Mouse (Mus musculus) heart, adult 9 months (tissue): ENCODE measurements around the gene Fam186b.

Source experiments
- DNase-seq, 2 experiments: peaks; one replicate each; pipeline ENCODE4 v3.0.0; 2022; ENCODE audit warnings: low spot score in 2 of 2

Fam186b gene

DNA sequence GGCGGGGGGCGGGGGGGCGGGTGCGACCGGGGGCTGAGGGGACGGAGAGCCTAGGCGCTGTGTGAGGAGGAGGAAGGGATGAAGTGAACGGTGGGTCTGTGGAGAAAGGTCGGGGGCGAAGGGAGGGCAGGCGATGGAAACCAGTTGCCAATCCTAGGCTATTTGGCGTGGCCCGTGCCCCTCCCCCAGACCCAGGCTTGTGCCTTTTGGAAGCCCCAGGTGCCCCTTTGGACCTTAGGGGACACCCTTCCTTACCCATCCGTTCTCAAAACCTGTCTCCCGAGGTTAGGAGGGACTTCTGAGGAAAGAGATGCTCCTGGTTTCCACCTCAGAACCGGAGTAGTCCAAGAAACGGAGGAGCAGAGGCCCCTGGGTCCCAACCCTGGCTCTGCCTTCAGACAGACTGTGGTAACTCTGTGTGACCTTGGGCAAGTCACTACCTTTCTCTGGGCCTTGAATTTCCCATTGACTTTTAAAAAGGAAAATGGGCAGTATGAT is at the start of gene Fam186b:
TSS of gene Fam186b (minus strand) at position 405 of the 498 bp plus-strand sequence.
- DNase-seq = peak in 1 of 2 experiments; percentile 45

DNA sequence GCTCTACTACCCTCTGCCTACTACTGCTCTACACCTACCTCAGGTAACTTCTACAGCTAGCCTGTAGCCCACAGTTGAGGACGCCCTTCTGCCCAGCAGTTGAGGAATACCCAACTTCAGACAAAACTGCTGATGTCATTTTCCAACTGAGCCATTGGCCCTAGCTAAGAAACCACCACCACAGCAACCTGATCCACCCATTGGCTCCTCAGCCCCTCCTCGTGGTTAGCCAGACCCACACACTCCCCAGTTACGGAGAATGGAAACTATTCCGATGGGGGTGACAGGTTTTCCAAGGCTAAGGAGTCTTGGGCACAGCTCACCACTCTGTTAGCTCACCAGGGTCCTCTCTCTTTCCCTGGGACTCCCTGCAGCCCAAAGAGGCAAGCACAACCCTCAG is 49.3 kb upstream of the Fam186b start:
- DNase-seq = no peak

DNA sequence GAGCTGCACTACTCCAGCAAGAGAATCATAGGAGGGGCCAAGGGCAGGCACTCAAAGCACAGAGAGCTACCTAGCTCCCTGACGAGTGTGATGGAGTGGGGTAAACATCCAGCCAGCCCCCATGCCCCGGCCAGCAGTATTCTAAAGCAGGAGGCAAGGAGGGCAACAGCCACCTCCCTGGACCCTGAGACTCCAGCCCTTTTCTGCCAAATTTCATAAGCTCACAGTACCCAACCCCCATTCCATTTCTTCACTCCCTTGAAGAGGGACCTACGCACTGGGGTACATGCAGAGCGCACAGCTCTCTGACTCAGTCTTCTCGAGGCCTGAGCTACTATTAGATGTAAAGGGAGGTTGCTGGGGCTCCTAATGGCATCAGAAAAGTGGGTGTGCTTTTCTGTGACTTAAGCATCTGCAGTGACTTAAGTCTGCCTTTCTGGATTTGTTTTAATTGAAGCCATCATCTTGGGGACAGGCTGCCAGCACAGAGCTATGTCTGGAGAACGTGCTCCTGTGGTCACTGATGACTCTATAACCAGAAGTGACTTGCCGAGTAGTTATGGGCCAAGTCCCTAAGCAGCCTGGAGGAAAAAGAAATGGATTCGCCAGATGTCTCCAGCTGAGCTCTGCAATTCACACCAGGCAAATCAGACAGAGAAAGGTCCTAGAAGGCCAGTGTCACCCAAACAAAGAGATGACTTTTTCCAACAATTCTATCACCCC is 48.6 kb upstream of the Fam186b start:
- peak; percentile 81 to 87 for DNase-seq

DNA sequence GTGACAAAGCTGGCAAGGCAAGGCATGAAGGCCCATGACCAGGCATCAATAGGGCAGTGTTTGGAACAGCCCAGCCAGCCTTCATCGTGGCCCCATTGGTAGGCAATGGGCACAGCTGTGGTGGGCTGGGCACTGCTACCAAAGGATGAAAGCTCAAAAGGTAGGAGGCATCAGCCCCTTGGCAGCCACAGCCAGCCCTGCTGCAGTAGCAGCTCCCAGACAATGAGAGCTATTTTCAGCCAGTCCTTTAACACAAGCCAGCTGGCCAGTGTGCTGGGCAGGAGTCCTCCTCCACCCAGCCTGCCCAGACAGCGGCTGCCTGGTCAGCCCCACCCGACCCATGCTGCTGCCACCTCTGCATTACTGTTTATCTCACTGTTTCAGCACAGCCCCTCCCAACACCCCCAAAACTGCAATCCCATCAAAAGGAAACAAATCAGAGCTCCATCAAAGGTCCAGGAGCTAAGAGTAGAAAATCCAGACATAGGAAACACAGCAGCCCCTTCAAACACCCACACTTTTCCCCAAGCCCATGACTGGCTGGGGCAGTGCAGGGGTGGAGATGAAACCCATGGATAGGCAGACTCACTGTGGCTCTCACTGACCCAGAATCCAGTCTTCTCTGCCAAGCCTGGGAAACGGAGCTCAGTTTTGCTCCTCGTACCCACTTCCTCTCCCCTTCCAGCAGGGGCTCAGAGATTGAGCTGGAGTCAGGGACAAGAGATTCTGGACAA is 47.9 kb upstream of the Fam186b start:
- peak; percentile 80 to 84 for DNase-seq

DNA sequence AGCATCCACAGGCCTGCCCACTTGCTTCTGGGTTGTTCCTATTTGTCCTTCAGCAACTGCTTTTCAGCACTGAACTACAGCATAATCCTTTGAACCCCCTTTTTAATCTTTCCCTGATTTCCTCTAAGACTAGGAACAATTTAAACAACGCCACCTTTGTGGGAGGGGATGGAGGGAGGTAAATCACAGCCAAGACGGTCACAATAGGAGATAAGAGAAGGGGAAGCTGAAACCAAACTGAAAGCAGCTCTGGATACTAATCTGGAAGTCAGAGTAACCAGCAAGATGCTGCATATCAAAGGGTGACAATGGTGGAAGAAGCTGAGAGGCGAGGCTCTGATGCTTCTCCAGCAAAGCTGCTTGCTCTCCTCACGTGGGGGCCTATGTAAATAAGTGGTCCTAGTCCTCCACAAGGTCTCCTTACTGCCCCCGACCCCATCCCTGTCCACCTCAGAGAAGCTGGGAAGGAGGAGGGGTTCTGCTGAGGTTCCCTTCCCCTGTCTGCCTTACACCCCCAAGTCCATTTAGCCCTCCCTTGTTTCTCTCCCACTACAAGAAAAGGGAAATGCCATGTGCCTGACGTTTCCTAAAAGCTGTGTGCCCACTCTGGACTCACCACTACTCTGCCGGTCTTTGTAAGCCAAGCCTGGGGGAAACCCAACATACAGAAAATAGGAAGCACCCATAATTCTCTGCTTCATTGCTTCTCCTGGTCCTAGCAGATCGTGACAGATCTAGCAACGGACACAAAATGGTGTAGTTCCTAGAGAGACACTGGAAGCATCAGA is 46.7 kb upstream of the Fam186b start:
- no peak for DNase-seq

DNA sequence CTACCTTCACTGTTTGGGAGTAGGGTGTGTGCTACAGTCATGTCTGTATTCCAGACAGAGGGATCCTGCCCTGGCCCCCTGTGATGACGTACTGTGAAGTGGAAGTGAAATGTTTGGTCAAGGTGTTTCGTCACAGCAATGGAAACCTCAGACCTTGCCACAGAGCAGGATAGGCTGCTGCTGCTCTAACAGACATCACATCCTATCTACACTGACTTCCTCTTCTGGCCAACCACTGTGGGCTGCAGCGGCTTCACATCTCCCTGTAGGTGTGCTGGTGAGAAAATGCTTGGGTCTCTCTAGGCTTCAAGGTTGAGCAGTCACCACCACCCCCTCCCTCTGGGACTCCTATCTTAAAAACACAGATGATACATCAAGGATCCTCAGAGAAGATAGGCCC is 45.4 kb upstream of the Fam186b start:
- no peak for DNase-seq

DNA sequence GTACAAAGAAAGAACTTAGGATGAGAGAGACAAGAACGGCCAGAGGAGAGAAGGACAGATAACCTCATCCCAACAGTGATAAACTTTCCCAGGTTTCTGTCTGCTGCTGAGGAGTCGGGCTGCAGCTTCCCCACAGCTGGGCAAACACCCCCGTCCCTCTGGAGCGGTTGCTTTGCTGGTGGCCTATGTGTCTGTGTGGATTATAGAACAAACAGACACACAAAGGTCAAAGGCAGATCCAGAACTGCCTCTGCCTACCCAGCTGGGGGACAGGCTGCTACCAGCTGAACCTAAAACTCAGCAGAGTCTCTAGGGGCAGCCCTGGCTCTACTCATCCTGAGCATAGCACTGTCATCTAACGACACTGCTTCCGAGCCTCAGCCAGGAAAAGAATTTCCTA is 44.0 kb upstream of the Fam186b start:
- DNase-seq = no peak

DNA sequence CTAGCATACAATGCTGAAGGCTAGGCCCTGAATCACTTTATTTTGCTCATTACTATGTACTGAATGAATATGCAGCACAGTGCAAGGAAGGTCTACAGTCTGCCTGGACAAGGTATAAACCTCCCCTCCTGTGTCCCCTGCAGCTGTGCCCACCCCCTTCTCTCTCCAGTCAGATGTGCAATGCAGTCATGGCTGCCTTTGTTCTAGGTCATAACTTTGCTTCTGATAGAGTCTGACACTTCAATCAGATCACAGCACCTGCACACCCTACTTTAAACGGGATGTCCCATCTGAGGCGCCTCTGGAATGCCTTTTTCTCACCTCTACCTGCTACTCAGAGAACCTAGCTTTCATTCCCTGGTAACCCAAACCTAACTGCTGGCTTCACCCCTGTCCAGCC is 43.2 kb upstream of the Fam186b start:
- no peak for DNase-seq

DNA sequence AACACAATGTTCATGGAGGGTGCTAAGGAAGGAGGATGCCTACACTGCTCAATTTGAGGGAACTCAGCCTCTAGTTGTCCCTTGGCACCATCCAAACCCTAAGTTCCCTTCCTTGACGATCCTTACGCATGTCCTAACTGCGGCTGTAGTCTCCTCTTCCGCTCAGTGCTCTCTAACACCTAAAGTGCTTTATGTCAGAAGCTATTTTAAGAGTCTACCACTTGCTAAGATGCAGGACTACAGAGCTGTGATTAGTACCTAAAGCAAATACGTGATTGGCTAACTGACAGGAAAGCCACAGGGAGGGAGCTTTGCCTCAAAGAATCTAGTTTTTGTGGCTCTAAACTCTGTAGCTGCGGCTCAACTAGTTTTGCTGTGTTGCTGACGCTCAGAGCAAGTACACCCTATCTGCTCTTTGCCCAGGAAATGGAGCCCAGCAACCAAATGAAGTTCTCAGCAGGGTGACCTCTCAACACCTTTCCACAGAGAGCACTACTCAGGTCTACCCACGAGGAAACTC is 40.2 kb upstream of the Fam186b start:
- DNase-seq = no peak

DNA sequence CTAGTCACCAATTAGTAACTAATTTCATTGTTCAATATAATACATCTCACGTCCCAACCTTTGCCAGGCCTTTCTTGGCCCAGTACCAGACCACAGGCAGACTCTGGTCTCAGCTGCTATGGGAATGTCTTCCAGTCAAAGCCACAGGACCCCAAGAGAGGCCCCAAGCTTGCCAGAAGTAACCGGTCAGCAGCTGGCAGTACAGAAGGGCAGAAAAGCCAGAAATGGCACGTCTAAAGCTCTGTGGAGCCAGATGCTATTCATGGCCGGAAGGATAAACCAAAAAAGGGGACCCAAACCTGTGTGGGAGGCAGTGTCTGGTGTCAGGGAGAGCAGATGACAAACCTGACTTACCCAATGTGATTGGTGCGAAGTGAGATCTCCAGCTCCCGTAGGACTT is 38.8 kb upstream of the Fam186b start:
- DNase-seq = no peak

DNA sequence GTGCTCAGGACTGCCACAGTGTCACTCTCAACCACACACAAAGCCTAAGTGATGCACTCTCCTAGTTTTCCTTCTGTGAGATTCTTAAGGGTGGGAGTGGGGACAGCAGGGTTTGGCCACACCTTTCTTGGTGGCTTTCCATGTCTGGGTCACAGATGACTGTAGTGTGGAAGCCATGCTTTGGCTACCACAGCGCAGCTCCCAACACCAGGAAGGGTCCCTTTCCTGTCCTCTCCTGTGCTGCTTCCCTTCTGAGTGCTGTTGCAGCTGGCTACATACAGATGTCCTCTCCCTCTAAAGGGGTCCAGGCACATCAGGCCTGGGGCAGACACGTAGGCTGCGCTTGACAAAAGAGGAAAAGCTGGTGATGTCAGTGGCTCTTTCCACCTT is 38.0 kb upstream of the Fam186b start:
- peak; percentile 49 to 83 for DNase-seq

DNA sequence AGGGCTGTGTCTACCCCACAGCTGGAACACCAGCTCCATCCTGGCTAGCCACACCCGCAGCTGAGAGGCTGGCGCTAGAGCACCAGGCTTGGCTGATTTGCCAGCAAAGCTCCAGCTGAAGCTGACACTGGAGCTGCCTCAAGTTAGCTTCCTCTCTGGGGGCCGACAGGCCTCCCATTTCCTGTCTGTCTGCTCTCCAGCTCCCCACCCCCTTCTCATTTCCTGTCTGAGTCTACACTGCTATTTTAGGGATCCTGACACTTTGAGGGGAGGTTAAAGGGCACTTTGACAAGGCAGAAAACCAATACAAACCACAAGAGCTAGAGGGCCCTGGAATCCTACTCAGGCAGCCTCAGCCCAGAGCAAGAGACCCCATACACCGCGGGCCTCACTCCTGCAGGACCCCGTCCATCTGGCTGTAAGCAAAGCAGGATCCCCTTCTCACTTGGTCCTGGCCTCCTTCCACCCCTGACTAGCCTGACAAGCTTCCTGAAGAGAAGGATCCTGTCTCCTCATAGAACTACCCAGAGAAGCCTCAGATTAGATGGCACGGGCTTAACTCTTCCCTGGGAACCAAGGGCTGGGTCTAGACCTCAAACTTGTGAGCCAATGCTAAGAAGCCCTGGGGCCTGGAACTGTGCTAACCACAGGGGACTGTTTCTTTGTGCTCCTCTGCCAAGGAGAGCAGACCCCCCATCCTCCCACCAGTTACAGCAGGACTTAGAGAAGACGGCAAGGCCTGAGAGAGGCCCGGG is 37.4 kb upstream of the Fam186b start:
- DNase-seq = peak; percentile 94 to 97

DNA sequence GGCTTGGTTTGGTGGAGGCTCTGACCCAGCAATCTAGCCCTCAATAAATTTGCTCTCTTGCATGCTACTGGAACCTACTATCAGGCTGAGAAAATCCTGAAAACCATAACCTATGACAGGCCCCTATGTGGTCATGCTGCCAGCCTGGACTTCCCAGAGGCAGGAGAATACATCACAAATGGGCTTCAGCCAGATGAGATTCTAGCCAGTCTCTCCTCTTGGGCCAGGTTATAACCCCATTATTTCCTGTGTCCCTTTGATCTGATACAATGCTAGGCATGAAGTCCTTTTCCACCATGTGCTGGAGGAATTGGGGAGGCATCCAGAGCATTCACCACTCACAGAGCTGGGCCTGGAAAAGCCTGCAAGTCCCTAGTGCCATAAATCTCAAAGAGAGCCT is 36.4 kb upstream of the Fam186b start:
- no peak for DNase-seq

DNA sequence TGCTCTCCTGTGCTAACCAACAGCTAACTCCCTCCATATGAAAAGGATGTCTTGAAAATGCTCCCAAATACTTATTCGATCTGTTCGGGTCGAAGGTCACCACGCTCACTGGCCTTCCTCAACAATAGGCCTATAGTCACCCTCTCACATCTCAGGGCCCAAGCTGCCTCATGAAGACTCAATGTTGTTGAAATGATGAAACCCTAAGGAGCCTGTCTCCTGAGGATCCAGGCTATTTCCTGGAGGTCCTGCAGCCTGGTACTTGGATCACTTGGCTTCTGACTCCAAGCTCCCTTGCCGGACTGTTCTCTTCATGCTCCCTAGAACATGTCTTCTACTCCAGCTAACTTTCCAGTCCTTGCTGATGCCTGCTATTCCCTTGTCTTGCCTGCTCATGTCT is 35.7 kb upstream of the Fam186b start:
- DNase-seq = no peak

DNA sequence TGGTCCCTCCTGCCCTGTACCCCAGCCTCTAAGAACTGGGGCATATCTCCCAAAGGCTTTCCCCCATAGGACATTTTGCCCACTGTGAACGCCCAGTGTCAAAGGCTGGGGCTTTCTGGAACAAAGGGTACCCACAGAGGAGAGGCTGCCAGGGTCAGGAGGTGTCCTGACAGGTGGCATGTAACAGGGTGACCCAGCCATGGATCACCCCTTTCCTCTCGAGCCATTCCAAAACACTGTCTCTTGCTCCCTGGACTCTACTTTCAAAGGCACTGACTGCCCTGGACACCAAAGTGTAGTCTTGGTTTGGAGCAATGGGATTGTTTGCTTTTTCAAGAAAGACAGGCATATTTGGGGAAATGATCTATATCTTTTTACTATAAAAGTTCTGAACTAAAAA is 34.6 kb upstream of the Fam186b start:
- no peak for DNase-seq

DNA sequence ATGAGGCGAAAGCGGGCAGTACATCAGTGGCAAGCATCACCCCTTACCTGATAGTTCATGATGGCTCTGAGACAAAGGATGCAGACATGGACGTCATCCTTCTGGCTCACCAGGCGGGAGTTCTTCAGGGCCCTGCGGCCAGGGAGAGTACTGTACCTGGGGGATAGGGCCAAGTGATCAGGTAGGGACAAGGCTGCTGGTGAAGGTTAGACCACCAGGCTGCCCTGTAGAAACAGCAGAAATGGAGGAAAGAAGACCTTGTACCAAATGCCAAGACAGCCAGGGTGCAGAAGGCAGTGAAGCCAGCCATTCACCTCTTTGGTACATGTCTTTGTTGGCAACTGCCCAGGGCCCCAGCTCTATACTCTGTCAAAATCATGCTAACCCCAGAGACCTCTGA is 32.3 kb upstream of the Fam186b start:
- DNase-seq = no peak

DNA sequence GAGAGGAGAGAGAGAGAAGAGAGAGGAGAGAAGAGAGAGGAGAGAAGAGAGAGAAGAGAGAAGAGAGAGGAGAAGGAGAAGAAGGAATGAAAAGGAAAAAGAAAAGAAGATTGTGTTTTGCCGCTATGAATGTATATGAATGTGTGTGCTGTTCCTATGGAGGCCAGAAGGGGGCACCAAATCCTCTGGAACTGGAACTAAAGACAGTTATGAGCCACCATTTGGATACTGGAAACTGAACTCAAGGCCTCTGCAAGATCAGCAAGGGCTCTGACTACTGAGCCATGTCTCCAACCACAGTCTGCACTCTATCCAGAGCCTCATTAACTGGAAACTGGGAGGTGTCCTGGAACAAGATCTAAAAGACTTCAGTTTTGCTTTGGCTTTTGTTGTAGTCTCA is 31.3 kb upstream of the Fam186b start:
- no peak for DNase-seq

DNA sequence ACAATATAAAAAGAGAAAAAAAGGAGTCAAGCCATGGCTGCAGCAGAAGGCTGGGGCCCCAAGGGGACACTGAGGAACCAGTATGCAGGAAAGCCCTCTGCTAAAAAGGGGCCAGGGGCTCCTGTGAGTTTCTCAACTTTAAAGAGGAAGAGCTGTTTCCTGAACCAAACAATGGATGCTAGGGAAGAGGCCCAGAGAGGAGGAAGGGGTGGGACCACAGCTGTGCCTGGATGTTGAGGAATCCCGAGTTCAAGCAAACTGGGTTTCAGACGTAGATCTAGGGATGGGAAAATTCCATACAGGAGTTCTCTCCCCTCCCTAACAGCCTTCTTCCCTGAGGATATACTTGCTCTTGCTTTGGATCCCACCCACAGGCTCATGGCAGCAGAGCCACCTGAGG is 30.7 kb upstream of the Fam186b start:
- peak; percentile 61 to 78 for DNase-seq

DNA sequence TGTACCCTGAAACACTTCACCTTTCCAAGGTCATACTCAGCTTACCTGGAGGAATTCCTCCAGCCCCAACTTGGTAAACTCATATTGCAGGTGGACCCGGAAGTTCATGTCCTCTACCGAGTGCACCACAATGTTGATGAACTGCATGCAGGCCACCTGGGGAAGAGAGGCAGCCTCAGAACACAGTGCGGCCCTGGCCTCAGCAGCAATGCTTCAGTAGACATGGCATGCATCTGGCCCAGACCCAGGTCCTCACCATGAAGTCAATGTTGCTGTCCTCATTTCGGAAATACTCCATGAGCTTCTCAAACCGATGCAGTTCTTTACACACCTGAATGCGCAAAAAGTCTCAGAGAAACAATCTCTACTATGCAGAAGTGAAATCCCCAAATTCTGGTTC is 29.9 kb upstream of the Fam186b start:
- DNase-seq = no peak

DNA sequence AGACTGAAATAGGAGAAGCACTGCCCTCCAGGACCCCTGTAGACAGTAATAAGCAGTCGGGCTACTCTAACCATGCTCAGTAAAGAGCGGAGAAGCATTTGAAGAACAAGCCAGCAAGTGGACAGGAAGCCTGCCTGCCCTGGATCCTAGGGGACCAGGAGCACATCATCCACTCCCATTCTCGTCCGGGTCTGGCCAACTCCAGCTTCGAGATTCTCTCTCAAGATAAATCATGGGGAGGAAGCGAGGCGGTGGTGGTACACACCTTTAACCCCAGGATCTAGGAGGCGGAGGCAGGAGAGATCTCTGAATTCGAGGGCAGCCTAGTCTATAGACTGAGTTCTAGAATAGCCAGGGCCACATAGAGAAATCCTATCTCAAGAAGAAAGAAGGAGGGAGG is 28.5 kb upstream of the Fam186b start:
- no peak for DNase-seq

DNA sequence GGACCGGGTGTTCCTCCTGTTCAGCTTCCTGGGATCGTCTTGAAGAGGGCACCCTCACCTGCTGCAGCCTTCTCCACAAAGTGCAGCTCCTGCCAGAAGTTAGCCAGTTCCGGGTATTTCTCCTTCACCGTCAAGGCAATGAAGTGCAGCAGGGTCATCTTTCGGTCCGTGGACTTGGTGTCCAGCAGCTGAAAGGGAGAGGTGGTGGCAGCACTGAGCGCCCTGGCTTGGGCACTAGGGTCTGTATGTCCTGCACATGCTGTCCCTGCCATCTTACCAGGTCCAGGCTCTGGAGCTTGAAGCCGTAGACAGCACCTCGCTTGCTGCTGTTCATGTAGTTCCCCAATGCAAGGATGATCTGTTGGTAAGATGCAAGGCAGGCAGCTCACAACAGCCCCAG is 25.3 kb upstream of the Fam186b start:
- no peak for DNase-seq
